Mouse (Mus musculus) kidney, adult 2 months (tissue): ENCODE measurements at regions not wholly inside any gene's neighbourhood (a gene's known extent, or its start where the extent isn't known, plus 50 kb on each side); places are given as distances from the start of the nearest gene placed in this dataset.

ENCODE experiments used
- CTCF ChIP-seq: fragments of 200-500 bp; conservative IDR thresholded peaks from 2 replicates; pipeline ENCODE4 v1.5.1; 2011; ENCODE audit warnings: low read depth, mild to moderate bottlenecking, control low read depth, low read length, moderate library complexity, mixed read lengths; ENCODE audit not compliant: insufficient read depth, insufficient read length
- POLR2A ChIP-seq: fragments of 200-500 bp; IDR thresholded peaks from one replicate; pipeline ENCODE4 v1.6.1; 2011; ENCODE audit warnings: low read depth, low read length, control low read depth

DNA sequence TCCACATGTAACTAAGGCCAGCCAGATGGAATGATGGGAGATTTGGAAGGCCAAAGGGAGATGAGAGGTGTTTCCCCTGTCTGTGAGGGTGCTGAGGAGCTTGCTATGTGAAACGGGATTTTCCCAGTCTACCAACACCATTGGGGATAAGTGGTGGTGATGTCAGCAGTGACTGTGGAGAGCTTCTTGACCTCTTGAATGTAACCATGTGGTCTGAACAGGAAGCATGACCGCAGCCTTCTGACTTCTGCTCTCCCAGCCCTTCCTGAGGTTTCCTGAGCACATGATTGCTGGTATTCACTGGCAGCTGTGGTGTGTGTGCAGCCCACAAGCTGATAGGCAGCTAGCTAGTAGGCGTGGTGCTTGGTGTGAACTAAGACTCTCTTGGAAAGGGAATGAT, 58.8 kb upstream of the Nfe2l2 start:
- no peak for TF ChIP-seq POLR2A
- TF ChIP-seq CTCF = no peak
